19 mouse cellular contexts compared by ENCODE assay signal in the genomic region with DNA sequence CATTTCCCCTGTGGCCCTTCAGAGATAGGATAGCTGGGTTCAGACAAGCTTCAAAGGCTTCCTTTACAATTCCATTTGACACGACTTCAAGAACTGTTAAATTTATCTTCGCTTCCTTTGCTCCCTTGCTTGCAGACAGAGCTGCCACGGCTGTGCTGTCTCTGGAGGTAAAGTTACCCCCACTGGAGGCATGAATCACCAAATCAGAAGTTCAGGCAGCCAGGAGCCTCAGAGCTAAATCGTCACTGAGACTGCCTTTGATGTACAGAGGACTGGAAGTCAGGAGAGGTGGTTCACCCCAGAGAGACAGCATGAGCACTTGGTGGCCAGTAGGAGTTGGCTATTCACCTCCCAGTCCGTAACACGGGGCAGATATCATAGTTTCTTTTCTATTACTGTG.
"Had no signal": no experiment of that assay in that cellular context is flagged by ENCODE, and none has a peak within 500 bp of the region (broad histone marks: within the 10 kb centered on the region; RNA-seq: fewer than 3 reads in every experiment).

No protein-coding gene starts in this region.

- ATAC-seq: hindbrain, embryonic 16.5 days; inflammation-experienced regulatory T-cells, adult 6 months; intestine, embryonic 15.5 days; intestine, postnatal 0 days; liver, postnatal 0 days had no signal

- DNase-seq: gastrocnemius, adult 2 months; gastrocnemius, postnatal 10 days; gastrocnemius, postnatal 25 days; heart, adult 2 months; heart, postnatal 10 days; heart, postnatal 4 days; kidney, adult 18-20 months; kidney, adult 8-10 months; kidney, postnatal 10 days; kidney, postnatal 36 days; layer of hippocampus, adult 9-11 months; layer of hippocampus, postnatal 36 days; liver; liver, embryonic 13.5 days; liver, postnatal 0 days had no signal
